Mouse (Mus musculus) mature B cell (primary cell): ENCODE data around the gene Engase.

Source experiments
- in situ Hi-C: fragments of 300-500 bp; cut with MboI; formaldehyde crosslinking; loops from 2 replicates; pipeline ENCODE4 v1.14.3; 2019

The Engase gene

DNA sequence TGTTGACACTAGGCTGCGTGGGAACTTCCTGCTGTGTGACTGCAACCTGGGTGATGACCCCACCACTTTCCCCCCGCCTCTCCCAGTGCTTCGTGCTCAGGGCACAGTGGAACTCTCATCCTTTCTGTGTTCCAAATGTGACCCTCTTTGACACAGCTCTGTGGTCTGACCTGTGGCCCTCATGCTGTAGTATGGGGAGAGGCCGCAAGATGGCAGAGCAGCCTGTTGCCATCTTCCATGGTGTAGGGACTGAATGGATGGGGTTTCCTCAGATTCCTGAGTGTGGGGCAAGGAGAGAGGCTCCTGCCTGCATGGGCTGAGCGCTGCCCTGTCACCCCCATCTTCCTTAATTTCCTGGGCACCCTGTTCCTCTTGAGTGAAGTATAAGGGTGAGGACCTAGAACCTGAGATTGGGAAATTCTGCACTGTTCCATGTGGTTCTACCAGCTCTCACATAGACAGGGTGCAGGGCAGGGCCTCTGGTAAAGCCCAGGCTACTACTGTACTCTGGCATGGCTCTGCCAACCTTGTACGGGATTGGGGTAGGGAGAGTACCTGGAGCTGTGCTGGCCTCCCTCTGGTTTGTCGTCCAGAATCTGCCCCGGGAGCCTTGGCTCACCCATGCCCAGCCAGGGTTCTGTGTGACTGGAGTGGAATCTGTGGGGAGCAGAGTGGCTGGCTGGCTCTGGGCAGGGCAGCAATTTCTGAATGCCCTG lies 11.7 kb downstream of the Engase start:
- in situ Hi-C loops, result no loop called here

DNA sequence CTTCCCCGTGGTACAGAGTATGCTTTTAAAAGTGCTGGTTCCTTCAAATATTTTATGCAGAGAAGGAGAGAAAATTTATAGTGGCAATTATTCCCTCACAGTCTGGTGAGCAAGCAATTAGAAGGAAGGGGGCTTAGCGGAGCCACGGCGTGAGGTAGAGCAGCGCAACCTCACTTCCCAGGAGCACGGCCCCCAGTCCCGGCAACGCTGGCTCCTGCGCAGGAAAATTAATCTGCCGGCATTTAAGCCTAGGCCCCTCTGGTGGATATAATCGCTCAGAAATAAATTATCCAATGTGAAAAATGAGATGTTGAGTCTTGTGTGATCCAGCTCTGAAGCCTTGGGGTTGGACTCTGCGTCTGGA lies 12.3 kb downstream of the Engase start:
- in situ Hi-C loops, result no loop called here

DNA sequence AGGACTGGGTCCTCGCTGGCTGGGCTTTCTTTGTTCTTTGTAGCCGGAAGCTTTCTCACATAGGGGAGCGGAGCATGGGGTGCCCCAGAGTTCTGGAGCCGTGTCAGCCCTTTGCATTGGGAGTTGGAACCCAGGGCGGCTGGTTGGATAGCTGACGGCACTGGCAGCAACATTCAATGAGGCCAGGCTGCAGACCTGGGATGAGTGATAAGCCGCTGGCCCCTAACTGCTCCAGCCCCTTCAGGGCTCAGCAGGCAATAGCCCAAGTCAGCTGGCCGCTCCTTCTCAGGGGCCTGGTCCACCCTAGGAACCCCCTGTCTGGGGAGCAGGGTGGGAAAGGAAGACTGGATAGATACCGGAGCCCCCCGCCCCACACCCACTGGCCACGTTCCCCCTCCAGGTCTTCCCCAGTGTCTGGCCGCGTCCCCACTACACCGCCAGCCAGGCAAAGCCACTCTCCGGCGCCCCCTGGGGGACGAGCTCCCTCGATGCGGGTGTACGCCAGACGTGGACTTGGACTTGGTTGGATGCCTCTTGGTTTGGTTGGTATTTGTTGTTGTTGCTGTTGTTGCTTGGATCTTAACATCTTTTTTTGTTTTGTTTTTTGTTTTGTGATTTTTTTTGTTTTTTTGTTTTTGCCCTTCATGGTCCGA lies 14.1 kb downstream of the Engase start:
- in situ Hi-C loops, result no loop called here

DNA sequence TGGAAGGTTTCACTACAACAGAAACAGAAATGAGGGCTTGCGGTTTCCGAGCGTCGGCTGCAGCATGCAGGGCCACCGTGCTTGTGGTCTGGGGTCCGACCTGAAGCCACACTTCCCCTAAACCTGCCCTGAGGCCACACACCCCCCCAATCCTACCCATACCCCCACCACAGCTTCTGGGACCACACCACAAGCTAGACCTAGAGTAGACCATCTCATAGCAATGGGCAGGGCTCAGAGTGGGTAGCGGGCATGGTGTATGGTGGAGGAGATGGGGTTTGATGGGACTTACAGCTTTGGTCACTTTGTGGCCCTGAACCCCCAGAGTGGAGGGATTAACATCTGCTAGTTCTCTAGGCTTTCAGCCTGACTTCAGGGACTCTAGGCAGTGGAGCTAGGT lies 14.6 kb downstream of the Engase start:
- in situ Hi-C loops, result no loop called here

DNA sequence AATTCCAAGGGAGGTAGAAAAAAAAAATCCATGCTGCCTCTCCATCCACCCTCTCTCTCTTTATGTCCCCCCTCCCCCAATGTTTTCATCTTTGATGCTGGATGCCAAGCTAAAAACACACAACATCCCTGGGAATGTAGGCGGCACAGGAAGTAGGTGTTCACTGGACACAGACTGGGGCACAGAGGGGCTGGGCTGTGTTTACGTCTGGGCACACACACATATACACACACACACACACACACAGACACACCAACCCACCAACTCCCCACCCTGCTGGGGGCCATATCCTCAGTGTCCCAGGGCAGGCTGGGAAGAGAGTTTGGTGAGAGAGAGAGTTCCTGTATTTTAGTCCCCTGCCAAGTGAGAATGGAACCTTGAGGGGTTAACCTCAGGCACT lies 16.8 kb downstream of the Engase start:
- in situ Hi-C loops, result no loop called here

DNA sequence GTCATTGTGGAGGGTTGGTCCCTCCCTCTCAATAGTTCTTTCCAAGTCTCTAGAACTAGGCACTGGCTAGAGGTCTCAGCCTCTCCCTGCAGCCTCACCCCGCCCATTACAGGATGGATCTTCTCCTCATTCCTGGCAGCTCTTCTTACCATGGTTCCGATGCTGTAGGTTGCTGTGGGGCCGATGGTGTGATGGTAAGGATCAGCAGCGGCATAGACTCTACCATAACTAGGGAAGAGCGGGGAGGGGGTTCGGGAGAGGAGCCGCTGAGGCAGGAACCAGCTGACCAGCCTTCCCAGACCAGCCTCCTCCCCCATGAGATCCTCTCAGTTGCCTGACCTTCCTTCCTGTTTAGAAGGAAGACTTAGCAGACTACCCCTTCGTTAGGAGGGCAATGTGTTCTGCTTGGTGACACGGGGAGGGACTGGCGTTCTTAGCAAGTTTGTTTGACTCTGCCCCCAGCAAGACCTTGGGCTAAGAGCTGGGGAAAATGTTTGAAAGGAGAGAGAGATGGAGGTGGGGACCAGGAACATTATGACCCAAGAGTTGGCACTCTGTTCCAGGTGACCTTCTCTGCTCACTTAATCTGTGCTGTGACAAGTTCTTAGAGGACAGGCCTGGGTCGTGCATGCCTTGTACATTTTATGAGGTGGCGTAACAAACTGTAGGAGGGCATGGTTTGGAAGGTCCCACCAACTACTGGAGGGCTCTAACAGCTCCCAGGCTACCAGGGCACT lies 17.5 kb downstream of the Engase start:
- in situ Hi-C loops, result no loop called here

DNA sequence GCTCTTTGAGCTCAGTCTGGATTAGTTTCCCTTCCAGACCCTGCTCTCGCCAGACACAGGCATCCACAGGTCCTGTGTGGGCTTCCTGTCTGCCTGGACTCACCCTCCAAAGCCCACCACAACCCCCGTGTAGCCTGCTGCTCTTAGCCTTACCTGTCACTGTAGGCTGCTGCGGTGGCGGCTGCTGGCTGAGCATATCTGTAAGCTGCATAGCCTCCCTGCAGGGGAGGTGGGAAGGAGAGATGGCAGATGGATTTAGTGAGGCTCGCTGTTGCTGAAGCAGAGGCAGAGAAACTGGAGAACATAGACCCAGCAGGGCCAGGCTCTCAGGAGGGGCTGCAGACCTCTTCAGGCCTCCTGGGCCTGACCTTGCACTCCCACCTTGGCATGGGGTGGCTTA lies 18.4 kb downstream of the Engase start:
- in situ Hi-C loops, result no loop called here

DNA sequence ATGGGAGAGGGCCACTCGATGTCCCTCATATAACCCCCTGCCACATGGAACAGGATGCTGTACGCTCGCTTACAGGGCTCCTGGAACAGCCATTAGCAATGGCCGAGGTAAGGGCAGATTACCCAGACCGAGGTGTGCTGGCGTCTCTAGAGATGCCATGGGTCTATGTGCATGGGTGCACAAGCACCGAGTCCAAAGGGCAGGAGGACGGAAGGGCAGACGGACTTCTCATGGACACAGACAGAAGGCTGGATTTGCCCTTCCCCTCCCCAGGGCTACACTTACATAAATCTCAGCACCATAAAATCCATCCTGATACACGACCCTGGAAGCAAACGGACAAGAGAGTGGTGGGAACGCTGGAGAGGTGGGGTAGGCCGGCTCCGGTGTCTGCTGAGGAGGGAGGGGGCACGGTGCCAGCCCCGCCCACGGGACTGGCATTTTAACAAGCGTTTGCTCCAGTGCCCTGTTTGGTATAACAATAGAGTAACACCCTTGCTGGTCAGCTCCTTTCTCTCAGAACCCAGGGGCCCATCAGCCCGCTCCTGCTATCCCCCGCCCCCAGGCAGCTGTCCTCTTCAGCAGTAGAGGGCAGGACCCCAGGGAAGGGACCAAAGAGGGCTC lies 19.5 kb downstream of the Engase start:
- in situ Hi-C loops, result no loop called here

DNA sequence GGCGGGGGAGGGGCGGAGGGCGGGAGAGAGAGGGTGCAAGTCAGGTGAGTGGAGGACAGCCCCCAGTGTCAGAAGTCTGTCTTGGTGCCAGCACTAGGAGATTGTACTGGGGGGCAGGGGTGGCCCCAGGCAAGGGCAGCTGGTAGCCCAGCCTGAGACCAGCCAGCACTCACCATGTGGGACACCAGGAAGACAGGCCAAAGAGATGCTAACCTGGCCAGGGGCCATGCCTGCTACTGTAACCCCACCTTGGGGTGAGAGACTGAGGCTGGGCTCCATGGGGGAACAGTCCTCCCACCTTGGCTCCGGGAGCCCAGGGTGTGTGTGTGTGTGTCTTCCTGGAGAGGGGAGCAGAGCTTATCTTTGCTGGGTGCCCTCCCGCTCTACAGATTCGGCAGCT lies 26.4 kb downstream of the Engase start:
- in situ Hi-C loops, result no loop called here

DNA sequence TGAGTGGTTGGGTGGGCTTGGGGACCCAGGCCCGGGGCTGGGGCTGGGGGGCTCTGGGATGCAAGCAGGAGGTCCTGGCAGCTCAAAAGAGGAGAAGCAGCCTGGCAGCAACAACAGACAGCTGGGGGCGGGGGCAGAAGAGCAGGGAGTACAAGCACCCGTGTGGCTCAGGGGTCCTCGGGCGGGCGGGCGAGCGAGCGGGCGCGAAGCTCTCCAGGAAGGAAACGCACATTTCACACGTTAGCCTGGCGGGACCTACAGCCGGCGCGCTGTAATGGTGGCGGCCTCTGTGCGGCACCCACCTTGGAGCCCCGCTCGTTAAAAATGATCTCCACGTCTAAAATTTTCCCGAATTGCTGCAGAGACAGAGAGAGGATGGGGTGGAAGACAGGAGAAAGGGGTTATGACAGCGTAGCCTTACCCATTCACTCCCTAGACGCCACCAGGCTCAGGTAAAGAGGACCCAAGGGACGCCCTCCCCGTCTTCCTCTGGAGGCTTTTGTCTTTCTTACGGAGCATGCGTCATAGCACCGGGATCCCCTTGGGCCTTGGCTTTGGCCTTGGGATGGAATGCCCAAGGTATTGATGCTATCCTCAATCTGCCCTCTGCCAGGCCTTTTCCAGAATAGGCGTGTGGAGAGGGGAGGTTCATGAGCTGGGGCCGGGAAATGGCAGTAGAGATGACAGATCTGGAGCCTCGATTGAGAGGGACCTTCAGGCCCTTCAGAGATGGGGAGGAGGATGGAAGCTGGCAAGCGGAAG lies 27.0 kb downstream of the Engase start:
- in situ Hi-C loops, result no loop called here

DNA sequence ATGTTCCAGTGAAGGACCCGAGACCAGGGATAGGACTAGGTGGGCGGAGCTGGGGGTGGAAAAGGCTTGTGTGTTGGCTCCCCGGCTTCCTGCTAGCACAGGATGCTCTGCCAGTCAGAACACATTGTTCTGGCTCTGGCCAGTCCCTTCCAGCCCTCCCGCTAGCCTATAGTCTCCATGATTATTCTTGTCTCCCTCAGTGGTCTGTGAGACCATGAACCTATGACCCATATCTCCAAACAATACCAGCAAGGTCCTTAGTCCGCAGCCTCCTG lies 27.5 kb downstream of the Engase start:
- in situ Hi-C loops, result no loop called here

DNA sequence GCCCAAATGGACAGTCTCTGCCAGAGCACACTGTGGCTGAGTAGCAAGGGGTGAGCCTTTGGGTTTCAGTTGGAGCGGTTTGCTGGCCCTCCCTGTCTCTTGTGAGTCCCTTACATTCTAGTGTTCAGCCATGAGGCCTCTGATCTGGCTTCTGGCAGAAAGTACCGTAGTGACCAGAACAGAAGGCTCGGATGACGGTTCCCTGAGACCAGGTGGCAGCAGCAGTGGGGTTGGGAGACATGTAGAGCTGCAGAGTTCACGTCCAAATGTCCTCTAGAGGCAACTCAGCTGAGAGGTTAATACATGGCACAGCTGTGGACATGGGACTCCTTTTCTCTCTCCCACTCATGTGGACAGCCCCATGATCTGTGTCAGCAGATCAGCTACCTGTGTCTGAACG lies 30.5 kb downstream of the Engase start:
- in situ Hi-C loops, result no loop called here

DNA sequence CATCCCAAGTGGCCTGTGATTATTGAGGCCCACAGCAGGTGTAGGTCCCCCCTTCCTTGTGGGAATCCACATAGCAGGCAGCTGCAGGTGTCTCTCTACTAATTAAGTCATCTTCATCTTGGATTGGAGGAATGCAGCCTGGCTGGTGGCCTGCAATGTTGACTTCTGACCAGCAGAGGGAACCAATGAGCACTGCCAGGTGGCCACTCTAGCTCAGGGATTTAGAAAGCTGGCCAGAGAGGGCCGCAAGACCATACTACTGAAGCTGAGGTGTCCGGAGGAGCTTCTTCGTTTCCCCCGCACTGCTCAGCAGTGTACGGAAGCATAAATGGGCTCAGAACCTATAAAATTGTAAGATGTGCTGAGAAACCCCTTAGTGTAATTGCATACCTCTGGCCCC lies 31.3 kb downstream of the Engase start:
- in situ Hi-C loops, result no loop called here

DNA sequence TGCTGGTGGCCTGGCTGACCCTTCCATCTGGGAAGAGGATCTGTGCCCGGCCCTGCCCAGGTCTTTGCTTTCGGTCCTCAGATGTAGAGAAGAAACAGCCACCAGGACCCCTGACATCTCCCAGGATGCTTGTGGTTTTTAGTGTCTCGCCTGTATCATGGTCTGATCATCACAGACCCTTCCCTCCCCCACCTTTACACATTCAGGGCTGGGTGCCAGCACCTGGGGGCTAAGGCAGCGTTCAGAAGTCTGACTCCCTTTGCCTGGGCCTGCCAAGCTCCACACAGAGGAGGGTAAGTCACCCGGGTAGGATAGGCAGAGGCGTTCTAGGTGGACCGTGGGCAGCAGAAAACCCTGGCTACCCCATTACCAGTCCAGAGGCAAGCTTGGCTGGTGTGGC lies 31.7 kb downstream of the Engase start:
- in situ Hi-C loops, result no loop called here

DNA sequence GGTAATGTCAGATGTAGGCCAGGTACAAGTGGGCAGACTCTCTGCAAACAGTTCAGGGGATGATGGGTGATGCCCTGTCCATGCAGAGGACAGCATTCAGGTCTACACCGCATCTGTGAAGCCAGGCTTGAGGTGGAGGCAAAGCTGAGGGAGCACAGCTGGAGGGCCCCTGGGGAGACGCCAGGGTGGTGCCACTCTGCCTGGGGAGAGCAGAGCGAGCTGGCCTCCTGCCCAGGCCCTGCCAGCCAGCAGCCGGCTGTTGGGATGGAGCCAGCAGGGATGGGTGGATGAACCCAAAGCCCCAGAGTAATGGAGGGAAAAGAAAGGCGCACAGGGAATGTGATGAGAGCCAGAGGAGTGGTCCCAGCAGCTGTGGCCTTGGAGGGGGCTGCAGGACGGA lies 35.2 kb downstream of the Engase start:
- in situ Hi-C loops, result no loop called here

DNA sequence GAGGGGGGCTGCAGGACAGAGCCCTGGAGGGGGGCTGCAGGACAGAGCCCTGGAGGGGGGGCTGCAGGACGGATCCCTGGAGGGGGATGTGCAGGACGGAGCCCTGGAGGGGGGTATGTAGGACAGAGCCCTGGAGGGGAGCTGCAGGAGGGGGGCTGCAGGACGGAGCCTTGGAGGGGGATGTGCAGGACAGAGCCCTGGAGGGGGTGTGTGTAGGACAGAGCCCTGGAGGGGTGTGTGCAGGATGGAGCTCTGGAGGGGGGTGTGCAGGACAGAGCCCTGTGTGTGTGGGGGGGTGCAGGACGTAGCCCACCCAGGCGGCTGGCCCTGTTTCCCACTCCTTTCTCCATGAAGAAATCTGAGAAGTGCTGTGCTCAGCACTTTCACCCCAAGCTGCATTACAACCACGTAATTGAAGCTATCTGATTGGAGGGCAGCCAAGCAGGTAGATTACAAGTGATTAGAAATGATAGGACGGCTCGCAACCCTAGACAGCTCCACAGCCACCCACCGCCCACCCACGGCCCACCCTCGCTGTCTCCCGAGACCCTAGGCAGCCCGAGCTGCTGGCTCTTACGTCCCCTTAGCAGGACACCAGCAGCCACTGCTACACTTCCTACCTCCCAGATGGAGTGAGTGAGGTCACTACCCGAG lies 35.8 kb downstream of the Engase start:
- in situ Hi-C loops, result no loop called here

DNA sequence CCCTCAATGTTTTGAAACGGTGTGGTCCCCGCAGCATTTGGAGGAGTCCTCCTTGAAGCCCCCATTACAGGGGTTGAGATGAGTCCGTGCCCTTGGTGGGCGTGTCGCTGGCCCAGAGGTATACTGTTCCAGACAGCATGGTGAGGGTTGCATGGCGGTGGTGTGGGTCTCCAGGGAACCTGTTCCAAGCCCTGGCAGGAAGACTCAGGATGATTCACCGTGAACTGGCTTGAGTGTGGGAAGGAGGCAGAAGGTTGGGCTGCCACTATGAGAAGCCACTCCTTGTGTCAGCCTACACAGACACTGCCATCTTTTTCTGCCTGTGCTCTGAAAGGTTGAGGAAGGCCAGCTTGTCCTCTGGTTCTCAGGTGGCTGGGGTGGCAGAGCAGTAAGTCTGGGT lies 41.3 kb downstream of the Engase start:
- in situ Hi-C loops, result no loop called here

DNA sequence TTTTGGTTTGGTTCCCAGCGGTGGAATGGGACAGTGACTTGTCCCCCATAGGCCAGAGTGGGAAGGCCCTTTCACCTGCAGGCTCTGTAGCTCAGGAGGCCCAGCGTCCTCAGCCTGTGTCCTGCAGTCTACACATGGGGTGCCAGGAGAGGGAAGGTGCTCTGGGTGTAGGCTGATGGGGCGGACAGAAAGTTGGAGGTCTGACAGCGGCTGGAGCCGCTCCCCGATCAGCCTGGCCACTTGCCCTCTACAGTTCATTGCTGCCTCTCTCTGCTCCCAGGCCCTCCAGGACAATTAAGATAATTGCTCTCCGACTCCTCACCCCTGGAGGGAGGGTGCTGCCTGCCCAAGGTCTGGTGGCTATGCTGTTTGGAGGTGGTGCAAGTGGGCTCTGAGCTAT lies 42.1 kb downstream of the Engase start:
- in situ Hi-C loops, result no loop called here

DNA sequence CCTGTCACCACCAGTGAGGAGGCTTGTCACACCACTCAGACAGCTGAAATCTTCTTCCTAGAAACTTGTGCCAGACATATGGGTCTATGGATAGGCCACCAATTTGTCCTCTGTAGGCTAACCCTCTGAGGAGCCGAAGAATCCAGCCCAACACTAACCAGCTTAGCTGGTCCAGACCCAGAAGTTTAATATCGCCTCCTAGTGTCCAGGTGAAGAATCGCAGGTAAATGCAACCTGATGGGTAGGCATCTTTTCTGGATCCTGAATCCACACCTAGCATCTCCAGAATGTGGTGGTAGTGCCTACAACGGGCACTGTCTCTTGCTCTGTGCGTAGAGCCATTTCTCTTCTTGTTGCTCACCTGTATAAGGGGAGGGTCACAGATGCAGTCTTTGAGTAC lies 43.6 kb downstream of the Engase start:
- in situ Hi-C loops, result no loop called here

DNA sequence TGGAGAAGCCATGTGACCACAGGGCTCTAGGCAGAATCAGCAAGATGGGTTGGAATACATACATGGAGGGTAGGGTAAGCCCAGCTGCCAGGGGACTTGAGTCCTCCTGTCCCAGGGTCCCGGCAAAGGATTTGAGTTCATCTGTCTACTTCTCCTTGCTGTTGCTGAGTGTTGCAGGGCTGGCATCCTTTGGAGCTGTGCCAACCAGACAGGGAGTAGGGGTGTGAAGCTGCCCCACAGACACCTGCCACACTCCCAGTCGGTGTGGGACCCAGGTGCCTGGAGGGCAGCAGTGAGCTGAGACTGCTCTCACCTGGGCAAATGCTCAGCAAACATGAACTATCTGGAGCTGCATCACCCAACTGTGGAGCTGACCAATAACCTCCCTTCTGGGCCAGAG lies 44.3 kb downstream of the Engase start:
- in situ Hi-C loops, result no loop called here

DNA sequence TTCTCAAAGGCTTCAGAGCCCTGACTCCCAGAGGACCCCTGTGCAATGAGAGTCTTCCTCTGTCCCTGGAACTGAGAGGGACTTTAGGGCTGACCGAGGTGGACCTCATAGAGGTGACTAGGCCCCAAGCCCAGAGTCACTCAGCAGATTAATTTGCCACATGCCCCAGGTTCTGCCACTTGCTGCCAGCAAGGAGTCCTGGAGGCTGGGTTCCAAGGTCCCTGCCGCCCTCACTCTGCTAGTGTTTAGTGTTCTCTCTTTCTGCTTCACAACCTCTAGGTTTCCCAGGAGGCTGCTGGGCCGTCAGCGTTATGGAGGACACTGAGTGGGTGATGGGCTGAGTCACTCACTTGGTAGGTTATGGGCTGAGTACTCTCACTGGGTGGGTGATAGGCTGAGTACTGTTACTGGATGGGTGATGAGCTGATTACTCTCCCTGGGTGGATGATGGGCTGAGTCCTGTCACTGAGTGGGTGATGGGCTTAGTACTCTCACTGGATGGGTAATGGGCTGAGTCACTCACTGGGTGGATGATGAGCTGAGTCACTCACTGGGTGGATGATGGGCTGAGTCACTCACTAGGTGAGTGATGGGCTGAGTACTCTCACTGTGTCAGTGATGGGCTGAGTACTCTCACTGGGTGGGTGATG lies 47.0 kb downstream of the Engase start:
- in situ Hi-C loops, result no loop called here
